8 mouse cellular contexts compared by ENCODE assay signal in the genomic region with DNA sequence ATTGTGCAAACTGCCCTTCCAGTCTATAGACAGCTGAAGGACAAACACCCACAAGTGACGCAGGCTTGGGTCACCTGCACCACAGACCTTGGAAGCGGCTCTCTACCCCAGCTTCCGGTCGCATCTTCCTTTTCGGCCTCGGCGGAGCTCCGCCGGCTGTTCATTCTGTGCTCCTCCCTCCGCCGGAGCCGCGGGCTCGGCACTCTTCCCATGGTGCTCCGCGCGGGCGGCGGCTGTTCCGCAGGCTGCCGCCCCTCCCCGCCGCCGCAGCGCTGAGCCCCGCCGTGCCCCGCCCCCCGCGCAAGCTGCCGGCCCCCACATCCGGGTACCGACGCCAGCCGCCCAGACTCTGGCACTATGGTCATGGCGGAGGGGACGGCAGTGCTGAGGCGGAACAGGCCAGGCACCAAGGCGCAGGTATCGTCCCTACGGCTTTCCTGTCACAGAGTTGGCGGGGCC. TPM values are rescaled to one million over a fixed set of nuclear protein-coding genes. Genes with fewer than 3 reads are reported as not detected.
DNase-seq lines count a peak whose midpoint lies in the region; ATAC-seq and TF ChIP-seq lines count a peak whose summit lies in the region.

TSS of gene Mob4 (plus strand) at position 289 of the 459 bp plus-strand sequence.

- no peaks in the 10 kb centered on the region for H3K9me3 ChIP-seq in hindbrain, embryonic 14.5 days (ENCODE audit: control insufficient read depth, low read length)

- POLR2A ChIA-PET in Patski (lab: Charles Lee): interaction anchor here (1.2 to 1.3 kb wide), 2 partner anchors 43 to 45 kb away, joined by 3 to 4 read pairs; partner anchors contain the start of genes Hspd1 and Hspe1

- H3K36me3 ChIP-seq in hindbrain, embryonic 14.5 days (replicated peaks; ENCODE audit: control insufficient read depth, insufficient read depth): 0 out of 2 replicates have a peak, but pooled peaks cover 4% of the 10 kb centered on the region

- ATAC-seq in Patski: peak; percentile 89
- peak; percentile 98 for ATAC-seq in hindbrain, embryonic 14.5 days (ENCODE audit: low FRiP score)

- in situ Hi-C loops in Patski (cut with MboI; ENCODE audit: low pct_unique_long_range_greater_than_20kb): no loop called here

- H3K4me3 ChIP-seq in hindbrain, embryonic 14.5 days (replicated peaks; ENCODE audit: low read length): peak within 1 kb of the TSS; percentile 80

- peak within 1 kb of the TSS; percentile 65 for H3K4me2 ChIP-seq in hindbrain, embryonic 14.5 days (replicated peaks)

- 1% methylated on average over 42 of the region's 42 CpGs for WGBS in hindbrain, embryonic 14.5 days

- CTCF ChIA-PET in Patski (lab: Charles Lee): no interaction called here

- no peak for TF ChIP-seq CTCF in Patski (IDR thresholded peaks at IDR 0.05)

- DNase-seq in Patski (ENCODE audit: low read depth, low spot score): peak; percentile 46
- peak; percentile 98 to 99 for DNase-seq in cerebellum, postnatal 14 days
- peak; percentile 68 to 86 for DNase-seq in frontal cortex, postnatal 25 days (ENCODE audit: low spot score in 2 of 2)
- peak; percentile 96 for DNase-seq in hindbrain, embryonic 14.5 days (ENCODE audit: low spot score)
- DNase-seq in layer of hippocampus, postnatal 36 days: peak; percentile 90 to 93
- DNase-seq in lung, postnatal 36 days: peak; percentile 92
- DNase-seq in retina, postnatal 1 day: peak; percentile 96
- DNase-seq in urinary bladder, adult 18-20 months (ENCODE audit: low spot score in 2 of 2): peak; percentile 88 to 89

- H3K4me1 ChIP-seq in hindbrain, embryonic 14.5 days (replicated peaks; ENCODE audit: control insufficient read depth, insufficient read depth, low read length): peaks cover 20% of the 10 kb centered on the region

- H3K27ac ChIP-seq in hindbrain, embryonic 14.5 days: peak within 1 kb of the TSS; percentile 96

- peak within 1 kb of the TSS; percentile 98 for H3K9ac ChIP-seq in hindbrain, embryonic 14.5 days

- no peaks in the 10 kb centered on the region for H3K27me3 ChIP-seq in Patski
- no peaks in the 10 kb centered on the region for H3K27me3 ChIP-seq in hindbrain, embryonic 14.5 days (ENCODE audit: control insufficient read depth, insufficient read depth, low read length)

RNA-seq across cellular contexts. Expression of gene Mob4, which starts in this region (rescaled TPM):
- polyA plus RNA-seq in Patski (2021): 84.7 TPM
- polyA plus RNA-seq in hindbrain, embryonic 14.5 days (2014; fragmentation: Nextera tagmentation; extraction: Ambion mirVana): 157 and 177 TPM in 2 replicates
- 10 to 100 TPM; 54.6 to 62.5 TPM for total RNA-seq in layer of hippocampus, postnatal 36 days (2021)

Comparison
In these comparisons a context has a peak if more than half of its experiments do, and no peak if none do; other contexts are left out.
1. Peak in every context shown above with its lines: DNase-seq, ATAC-seq, H3K4me3 ChIP-seq and H3K27ac ChIP-seq.
2. DNase-seq: peak in every context shown above with its lines; median percentile 98 in cerebellum, postnatal 14 days; 96 in hindbrain, embryonic 14.5 days; 96 in retina, postnatal 1 day; 92 in lung, postnatal 36 days; 92 in layer of hippocampus, postnatal 36 days; 88 in urinary bladder, adult 18-20 months; 77 in frontal cortex, postnatal 25 days; 46 in Patski.